Mouse (Mus musculus) monocyte, adult 2 months (primary cell): ENCODE data around the gene Ccn6.
"Not testable (repeated sequence)": the region's sequence is repeated elsewhere in the genome, so short reads cannot be mapped to it uniquely, and the experiment has no call there.

Source experiments
- DNase-seq, 2 experiments: peaks; one replicate each; pipeline ENCODE4 v3.0.0; 2022; ENCODE audit warnings: low spot score in 2 of 2, low read depth in 1 of 2

Gene Ccn6

DNA sequence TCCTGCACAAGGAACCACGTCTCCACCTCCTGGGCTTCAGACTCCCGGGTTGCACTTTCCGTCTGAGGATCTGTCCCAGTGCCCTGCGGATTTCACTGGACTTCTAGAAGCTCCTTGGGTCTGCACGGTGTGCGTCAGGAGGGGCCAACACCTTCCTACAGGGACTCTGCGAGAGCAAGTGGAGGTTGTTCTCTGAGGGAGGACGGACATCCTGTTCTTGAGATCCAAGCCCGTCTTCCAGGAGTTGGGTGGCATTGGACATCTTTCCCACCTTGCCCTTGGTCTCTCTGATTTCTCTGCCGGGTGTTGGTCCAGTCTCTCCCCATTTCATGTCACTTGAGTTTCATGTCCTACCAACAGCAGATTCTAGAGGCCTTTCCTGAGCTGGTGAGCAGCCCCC is at the start of gene Ccn6:
TSS of gene Ccn6 (minus strand) at position 101 of the 400 bp plus-strand sequence.
- DNase-seq = no peak

DNA sequence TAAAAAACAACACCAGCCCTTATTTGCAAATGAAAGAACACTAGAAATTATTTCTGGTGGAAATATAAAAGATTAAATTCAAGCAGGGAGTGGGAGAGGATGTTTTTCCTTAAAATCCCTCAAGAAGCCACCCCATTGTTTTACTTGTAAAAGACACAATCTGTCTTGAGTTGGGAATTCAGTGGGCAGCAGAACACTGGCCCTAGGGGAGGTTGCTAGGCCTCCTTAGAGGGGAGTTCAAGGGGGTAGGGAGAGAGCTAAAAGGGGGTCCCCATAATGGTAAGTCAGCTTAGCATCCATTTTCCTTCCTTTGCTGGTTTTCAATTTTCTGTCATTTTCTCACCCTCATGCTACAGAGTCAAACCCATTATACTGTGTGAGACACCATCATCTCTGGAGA is 46.4 kb upstream of the Ccn6 start:
- DNase-seq = no peak

DNA sequence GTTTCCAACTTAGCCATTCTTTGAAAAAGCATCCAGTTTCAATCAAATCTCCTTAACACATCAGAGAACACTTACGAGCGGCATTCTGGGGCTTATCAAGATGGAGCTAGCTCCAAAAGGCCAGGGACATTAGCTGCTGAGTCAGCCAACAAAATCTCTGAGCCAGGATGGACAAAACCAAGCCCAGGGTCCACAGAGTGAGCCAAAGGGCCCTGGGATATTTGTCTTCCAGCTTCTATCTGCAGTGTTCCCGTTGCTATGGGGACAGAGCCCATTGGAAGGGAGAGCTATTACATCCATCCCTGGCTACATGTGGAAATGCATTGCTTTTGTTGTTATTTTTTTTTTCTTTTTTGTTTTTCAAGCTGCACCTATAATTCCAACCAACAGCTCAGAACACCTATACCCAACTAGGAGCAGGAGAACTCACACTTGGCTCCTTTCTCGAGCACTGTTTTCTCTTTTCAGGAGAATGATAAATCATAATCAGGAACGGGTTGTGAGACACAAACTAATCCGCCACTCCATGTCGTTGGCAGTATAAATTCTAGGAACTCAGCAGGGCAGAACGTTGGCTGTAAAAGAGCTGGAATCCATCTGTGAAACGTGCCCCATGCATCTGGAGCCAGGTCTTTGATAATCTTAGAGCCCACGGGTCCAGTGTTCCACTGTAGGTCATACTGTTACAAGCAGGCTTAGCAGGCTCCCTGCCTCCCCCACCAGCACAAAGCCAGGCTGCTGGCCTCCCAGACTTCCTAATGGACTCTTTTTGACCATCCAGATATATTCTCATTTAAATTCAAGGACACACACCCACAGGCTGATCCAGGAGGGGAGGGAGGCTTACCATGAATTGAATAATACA is 45.8 kb upstream of the Ccn6 start:
- DNase-seq = no peak

DNA sequence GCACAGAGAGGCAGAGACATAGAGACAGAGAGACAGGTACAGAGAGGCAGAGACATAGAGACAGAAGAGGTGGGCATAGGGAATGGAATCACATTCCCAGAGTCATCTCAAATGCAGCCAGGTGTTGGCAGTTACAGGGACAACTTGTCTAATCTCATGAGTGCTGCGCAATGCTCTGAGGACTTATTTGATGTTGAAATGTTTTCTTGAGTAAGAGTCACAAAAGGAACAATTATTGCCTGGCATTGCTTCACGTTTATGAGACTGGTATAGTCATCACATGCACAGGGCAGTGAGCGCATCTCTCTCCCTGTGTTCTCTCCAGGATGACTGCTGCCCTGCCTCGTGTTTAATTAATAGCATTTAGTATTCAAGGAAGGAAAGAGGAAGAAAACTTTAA is 45.1 kb upstream of the Ccn6 start:
- DNase-seq = no peak

DNA sequence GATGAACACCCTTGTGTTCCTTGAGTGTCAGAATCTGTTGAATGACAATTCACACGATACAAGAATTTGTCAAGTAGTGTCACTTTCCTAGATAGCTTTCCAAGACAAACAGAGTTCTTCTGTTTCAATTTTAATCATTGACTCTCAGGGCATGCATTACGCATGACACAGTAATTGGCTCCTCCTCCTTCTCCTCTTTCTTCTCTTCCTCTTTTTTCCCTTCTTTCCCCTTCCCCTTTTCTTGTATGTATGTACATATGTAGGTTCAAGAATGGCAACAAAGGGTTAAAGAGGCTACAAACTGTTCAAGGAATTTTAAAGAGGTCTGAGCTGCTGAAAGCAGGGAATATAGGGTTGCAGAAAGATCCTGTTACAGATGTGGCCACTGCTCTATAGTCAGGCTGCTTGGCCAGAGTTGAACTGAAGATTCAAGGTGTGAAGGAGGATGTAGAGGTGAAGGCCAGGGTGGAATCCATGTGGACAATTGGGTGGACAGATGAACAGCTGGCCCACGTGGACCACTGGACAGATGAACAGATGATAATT is 43.8 kb upstream of the Ccn6 start:
- no peak for DNase-seq

DNA sequence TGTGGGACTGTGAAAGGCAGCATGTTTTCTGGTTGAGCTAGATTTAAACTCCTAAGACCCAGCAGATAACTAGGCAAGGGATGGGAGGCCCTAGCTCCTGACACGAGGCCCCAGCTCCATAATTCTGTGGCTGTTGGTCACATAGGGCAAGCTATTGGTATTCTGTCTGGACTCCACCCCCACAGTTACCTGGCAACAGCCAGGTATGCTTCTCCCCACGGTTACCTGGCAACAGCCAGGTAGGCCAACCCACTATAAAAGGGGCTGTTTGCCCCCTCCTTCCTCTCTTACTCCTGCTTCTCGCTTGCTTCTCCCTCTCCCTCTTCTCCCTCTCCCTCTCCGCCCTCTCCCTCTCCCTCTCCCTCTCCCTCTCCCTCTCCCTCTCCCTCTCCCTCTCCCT is 38.9 kb upstream of the Ccn6 start:
- DNase-seq = no peak

DNA sequence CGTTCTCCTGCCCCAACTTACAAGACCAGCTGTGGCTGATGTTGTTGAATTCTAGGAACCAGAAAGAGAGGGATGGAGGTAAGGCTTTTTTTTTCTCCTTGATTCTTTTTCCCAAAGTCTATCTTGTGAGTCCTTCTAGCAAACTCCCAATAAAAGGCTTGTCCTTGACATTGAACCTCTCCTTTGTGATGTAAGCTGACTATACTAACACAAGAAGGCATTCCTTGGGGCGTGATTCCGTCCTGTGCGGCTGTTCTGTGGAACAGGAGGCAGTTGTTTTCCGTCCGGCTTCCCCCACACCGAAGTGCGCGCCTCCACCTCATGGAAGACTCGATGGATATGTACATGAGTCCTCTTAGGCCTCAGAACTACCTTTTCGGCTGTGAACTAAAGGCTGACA is 34.6 kb upstream of the Ccn6 start:
- not testable (repeated sequence) for DNase-seq

DNA sequence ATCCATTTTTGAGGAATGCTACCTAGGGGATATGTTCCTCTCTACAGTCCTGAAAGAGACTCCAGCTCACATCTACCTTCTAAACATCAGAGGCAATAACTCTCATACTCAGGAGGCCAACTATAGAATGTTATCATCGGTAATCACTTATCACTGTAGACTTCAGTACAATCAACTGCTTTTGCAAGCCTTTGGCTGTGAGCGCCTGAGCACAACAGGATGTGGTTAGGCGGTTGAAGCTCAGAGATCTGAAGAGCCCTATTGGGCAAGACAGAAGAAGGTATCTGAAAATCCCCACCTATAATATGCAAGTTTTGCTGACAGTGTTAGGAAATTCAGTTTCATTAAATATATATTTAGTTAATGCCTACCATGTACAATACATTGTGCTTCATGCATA is 29.1 kb upstream of the Ccn6 start:
- DNase-seq = no peak

DNA sequence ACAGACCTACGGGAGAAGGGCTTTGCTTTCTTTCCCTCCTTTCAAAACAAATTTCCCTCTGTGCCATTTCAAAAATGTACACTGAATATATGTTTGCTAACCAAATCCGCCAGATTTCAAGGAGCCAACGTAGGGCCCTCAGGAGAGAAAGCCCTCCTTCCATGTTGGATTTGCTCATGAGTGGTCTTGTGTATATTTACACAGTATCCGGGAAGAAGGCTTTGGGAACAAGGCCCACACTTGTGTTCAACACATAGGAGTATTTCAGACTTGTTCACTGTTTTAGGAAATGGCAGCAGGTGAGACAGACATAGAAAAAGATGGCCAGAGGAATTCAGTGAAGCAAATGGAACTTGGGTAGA is 21.9 kb upstream of the Ccn6 start:
- no peak for DNase-seq

DNA sequence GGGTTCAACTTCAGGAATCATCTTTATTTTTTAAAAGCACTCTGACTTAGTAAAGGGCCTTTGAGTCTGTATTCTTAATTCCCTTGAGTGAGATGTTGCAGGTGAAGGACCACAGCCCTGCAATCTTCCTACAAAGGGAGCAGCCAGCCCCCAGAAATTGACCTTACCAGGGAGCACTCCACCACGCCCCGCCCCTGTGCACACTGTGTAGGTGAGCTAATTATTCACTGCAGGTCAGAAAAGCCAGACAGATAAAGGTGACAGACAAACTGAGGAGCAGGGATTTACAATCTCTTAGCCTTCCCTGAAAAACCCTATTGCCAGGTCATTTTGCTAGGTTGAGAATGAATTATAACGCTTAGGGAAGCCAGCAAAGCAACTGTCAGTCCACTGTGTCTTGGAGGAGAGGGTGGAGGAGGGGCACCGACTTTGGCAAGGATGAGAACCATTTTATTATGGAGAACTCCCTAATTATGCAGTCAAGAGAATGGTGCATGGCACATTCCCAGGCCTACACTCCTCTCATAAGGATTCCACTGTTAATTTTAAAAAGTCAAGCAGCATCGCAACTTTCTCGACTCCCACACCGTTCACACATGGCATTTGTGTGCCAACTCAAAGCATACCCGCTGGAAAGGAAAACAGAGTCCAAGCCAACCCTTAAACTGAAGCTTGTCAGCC is 21.4 kb upstream of the Ccn6 start:
- no peak for DNase-seq

DNA sequence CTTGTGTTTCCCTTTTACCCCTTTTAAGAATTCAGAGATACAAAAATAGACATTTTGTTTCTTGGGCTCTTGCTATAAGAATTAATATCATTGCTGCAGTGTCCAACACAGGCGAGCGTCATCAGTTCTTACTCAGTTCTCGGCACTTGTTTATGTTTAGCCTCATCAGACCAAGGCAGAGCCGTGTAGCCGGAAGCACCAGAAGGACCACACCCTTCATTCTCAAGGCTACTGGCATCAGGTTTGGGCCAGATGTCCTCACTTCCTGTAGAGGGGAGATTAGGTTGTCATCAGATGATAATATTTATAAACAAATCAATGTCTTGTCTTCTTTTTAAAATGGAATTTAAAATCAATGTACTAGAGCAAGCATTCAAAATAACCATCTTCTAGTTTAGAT is 13.4 kb upstream of the Ccn6 start:
- DNase-seq = no peak

DNA sequence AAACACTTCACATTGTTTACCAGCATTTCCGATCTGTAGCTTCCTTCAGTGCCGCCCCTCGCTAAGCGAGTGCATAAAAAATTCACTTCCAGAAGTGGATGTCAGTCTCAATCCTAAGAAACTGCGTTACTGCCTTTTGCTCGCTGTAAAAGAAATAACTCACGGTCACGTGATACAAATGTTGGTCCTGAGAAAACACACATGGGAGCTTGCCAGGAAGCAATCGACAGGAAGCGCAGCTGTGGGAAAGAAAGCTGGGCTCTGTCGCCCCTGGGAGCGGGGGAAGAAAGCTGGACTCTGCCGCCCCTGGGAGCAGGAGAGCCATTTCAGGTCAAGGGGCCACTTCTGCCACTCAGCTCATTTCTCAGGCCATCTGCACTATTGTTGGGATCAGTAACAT is 9.5 kb upstream of the Ccn6 start:
- DNase-seq = no peak

DNA sequence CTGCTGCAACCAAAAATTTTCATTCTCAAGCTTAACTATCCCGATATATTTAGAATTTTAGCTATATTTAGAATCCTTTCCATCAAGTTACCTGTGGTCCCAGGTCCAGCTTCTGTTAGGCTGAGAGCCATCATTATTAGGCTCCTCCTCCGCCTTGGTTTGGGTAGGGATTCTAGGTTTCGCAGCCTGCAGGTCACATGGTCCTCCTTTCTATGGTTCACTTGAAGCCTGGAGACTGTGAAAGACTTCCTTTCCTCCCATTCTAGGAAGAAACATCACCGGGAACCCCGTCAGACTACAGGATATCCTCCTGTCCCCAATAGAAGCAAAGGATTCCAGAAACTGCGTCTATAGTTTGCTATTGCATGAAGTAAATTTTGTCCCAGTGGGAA is 8.9 kb upstream of the Ccn6 start:
- DNase-seq = no peak

DNA sequence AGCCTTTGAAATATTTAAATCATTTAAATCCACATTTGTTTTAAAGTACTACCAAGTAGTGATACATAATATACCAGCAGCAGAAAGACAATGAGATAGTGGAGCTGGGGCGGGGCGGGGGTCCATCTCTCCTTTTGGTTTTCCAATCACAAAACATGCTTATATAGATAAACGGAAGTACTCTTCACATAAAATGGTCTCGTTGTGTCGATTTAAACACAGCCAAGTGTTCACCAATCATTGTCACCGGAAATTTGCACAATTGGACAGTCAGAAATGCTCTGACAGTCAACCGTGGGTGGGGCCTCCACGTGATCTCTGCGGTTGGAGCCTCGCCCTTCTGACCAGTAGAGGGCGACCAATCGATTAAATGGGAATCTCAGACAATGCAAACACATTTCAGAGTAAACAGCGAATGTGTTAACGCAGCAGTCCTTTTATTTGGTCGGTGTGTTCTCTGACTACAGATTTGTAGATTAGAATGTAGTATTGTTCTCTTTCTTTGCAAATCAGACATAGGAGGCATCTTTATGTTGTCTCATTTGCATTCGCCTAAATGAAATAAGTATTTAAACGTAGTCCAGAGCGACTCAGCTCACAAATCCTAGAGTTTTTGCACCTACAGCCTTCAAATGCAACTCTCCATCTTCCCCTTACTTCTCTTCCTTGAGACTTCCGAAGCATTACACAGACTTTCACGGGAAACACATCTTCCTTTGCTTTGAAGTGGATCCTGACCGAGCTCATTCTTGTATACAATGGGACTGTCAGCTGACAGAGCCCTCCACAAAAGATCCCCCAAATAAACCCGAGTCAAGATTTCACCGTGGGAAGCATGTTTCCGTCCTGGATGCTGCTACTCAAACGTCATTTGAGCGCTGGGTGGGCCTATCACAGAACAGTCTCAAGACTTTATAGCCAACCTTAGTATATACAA is 8.3 kb upstream of the Ccn6 start:
- peak; percentile 86 to 89 for DNase-seq

DNA sequence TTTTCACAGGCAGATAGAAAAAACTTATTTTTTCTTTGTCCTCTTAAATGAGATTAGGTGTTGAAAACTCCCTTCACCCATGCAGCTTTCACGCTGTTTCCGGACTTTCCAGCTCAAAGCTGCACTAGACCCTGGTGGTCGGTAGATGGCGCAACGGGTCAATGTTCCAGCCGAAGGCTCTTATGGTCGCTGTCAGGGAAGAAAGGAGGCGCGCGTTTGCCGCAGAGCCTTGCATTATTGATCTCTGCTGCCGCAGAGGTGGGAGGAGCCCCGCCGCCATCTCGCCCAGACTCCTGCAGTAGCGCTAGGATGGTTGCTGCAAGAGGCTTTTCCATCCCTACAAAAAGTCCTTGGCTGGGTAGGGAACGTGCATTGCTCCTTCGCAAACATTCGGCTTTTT is 7.5 kb upstream of the Ccn6 start:
- peak; percentile 66 to 80 for DNase-seq

DNA sequence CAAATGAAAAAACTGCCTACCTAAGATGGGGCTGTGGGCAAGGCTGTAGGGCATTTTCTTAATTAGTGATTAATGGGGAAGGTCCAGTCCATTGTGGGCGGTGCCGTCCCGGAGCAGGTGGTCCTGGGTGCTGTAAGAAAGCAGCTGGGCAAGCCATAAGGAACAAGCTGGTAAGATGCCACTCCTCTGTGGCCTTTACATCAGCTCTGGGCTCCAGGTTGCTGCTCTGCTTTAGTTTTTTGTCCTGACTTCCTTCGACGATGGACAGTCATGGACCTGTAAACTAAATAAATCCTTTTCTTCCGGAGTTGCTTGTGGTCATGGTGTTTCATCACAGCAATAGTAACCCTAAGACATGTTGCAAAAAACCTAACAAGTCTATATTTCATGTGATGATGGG is 7.1 kb upstream of the Ccn6 start:
- DNase-seq = no peak

DNA sequence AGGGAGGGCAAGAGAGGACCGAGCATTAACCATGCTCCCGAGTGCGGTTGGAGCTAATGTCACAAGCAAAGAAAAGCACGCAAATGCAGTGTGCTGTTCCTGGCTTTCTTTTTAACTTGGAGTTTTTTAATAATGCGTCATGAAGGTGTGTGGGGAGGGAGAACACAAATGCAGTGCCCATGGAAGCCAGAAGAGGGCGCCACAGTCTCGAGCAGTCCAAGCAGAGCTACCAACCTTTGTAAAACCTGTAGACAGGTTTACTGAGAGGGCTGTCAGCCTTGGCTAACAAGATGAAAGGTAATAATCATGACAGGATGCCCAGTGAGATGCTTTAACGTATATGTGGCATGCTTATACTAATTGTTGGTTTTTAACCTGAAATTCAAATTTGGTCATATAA is 6.6 kb upstream of the Ccn6 start:
- peak in 1 of 2 experiments; percentile 33 for DNase-seq

DNA sequence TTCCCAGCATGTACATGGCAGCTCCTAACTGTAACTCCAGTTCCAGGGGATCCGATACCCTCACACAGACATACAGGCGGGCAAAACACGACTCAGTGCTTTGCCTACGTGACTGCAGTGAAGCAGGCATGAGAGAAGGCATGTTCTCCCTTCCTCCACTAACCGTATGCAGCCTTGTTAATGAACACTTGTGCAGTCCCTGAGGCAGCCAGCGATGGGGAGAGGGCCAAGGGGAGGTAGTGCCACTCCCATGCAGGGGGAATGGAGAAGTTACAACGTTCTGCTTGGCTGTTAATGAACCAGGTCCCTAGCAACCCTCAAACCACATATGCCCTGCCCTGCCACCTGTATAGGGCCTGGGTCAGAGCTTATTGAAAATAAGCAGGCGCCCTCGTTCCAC is 6.0 kb upstream of the Ccn6 start:
- no peak for DNase-seq

DNA sequence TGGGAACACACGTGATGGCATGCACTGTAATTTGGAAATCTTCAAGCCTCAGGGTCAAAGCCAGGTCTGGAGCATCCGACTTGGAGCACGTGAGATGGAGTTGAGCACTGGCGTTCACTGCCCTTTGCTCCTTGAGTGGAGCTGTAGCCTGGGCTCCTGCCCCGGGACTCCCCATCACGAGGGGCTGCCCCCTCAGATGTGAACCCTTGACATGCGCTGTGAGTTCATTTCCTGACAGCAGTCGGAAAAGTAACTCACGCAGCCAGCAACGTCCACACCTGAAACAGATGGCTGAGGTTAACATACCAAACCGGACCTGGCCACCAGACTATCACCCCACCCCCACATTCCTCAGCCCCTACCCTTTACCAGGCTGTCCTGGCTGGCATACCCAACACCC is 4.0 kb upstream of the Ccn6 start:
- no peak for DNase-seq

DNA sequence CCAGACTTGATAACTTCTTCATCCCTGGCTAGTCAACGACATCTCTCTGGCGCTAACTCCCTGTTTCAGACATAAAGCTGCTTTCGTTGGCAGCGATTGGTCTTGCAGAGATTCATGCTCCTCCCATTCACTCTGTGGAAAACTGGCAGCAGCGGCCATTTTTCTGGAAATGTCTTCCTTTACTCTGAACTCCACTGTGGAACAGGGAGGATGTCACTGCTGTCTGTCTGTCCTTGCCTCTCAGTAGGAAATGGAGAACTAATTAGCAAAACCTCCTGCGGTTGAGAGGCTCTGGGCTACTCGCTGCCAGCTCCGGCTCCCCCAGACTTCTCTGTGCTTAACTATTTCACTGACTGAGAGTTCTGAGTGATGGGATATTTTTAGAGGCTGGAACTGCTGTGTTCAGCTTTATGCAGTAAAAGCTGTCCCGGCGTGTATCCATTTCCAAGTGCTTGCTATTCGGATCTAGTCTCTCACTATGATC is 2.1 kb upstream of the Ccn6 start:
- DNase-seq = no peak
